Mouse (Mus musculus) testis, postnatal 14 days (tissue): ENCODE results near the gene Ccdc162.
A peak's percentile ranks its signal among the peaks of the same experiment; 100 is the strongest.

Experiments
- DNase-seq: peaks from one replicate; pipeline ENCODE4 v3.0.0; 2021; ENCODE audit warnings: low spot score

The Ccdc162 gene

GRCm38 (mm10) chr10:41635276-41636033, 81.0 kb downstream of the Ccdc162 start:
- DNase-seq = no peak

GRCm38 (mm10) chr10:41633801-41634200, 82.6 kb downstream of the Ccdc162 start:
- no peak for DNase-seq

- DNase-seq = no peak
These were observed 84.4 kb downstream of the Ccdc162 start for GRCm38 (mm10) chr10:41632062-41632461.

- no peak for DNase-seq
These were observed 89.4 kb downstream of the Ccdc162 start for GRCm38 (mm10) chr10:41626996-41627395.

GRCm38 (mm10) chr10:41619988-41620387, 96.4 kb downstream of the Ccdc162 start:
- no peak for DNase-seq

GRCm38 (mm10) chr10:41615487-41615886, 100.9 kb downstream of the Ccdc162 start:
- no peak for DNase-seq

- no peak for DNase-seq
These were observed 104.5 kb downstream of the Ccdc162 start for GRCm38 (mm10) chr10:41611941-41612340.

- no peak for DNase-seq
These were observed 107.0 kb downstream of the Ccdc162 start for GRCm38 (mm10) chr10:41609475-41609874.

- DNase-seq = no peak
These were observed 107.9 kb downstream of the Ccdc162 start for GRCm38 (mm10) chr10:41608485-41608884.

GRCm38 (mm10) chr10:41602667-41603066, 113.8 kb downstream of the Ccdc162 start:
- no peak for DNase-seq

GRCm38 (mm10) chr10:41601898-41602545, 114.4 kb downstream of the Ccdc162 start:
- no peak for DNase-seq

- DNase-seq = no peak
These were observed 115.1 kb downstream of the Ccdc162 start for GRCm38 (mm10) chr10:41601302-41601701.

GRCm38 (mm10) chr10:41599051-41599450, 117.4 kb downstream of the Ccdc162 start:
- no peak for DNase-seq

GRCm38 (mm10) chr10:41598221-41598620, 118.2 kb downstream of the Ccdc162 start:
- peak; percentile 13 for DNase-seq

GRCm38 (mm10) chr10:41595550-41595949, 120.9 kb downstream of the Ccdc162 start:
- no peak for DNase-seq

- no peak for DNase-seq
These were observed 121.5 kb downstream of the Ccdc162 start for GRCm38 (mm10) chr10:41594957-41595356.

GRCm38 (mm10) chr10:41594433-41594832, 122.0 kb downstream of the Ccdc162 start:
- no peak for DNase-seq

- DNase-seq = no peak
These were observed 127.8 kb downstream of the Ccdc162 start for GRCm38 (mm10) chr10:41588616-41589015.

GRCm38 (mm10) chr10:41586947-41587852, 129.2 kb downstream of the Ccdc162 start:
- DNase-seq = no peak

GRCm38 (mm10) chr10:41583383-41583782, 133.1 kb downstream of the Ccdc162 start:
- DNase-seq = no peak

- no peak for DNase-seq
These were observed 133.5 kb downstream of the Ccdc162 start for GRCm38 (mm10) chr10:41582901-41583361.

- DNase-seq = no peak
These were observed 136.0 kb downstream of the Ccdc162 start for GRCm38 (mm10) chr10:41580441-41580840.
